ENCODE assay signal across 25 mouse cellular contexts in genomic region chr9:56762106-56762562, GRCm38 (mm10). TPM values are rescaled to one million over a fixed set of nuclear protein-coding genes. Genes with fewer than 3 reads are reported as not detected.
A peak's percentile ranks its signal among the peaks of the same experiment; 100 is the strongest.
DNase-seq lines count a peak whose midpoint lies in the region; ATAC-seq and TF ChIP-seq lines count a peak whose summit lies in the region.
"Had no signal": no experiment of that assay in that cellular context is flagged by ENCODE, and none has a peak within 500 bp of the region (broad histone marks: within the 10 kb centered on the region; RNA-seq: fewer than 3 reads in every experiment).

No protein-coding gene starts in this region.

- peak overlapping the region; percentile 78 for H3K27ac ChIP-seq in forebrain, embryonic 15.5 days (replicated peaks)
- H3K27ac ChIP-seq in forebrain, embryonic 10.5 days: no peak overlapping the region
- H3K27ac ChIP-seq in midbrain, postnatal 0 days (ENCODE audit: low read depth, low read length): no peak overlapping the region
- no peak overlapping the region for H3K27ac ChIP-seq in midbrain, embryonic 15.5 days
- H3K27ac ChIP-seq: embryonic facial prominence, embryonic 12.5 days; heart, embryonic 15.5 days; liver, embryonic 13.5 days; macrophage had no signal

- H3K4me2 ChIP-seq in forebrain, embryonic 15.5 days (replicated peaks): no peak overlapping the region
- no peak overlapping the region for H3K4me2 ChIP-seq in midbrain, postnatal 0 days (ENCODE audit: low read depth, low read length, poor library complexity, severe bottlenecking)
- H3K4me2 ChIP-seq in midbrain, embryonic 15.5 days: no peak overlapping the region
- H3K4me2 ChIP-seq: embryonic facial prominence, embryonic 12.5 days; heart, embryonic 15.5 days; liver, embryonic 13.5 days; lung, embryonic 14.5 days had no signal

- H3K4me1 ChIP-seq in forebrain, embryonic 15.5 days: peaks cover 16% of the 10 kb centered on the region
- peaks cover 37% of the 10 kb centered on the region for H3K4me1 ChIP-seq in forebrain, embryonic 10.5 days
- peaks cover 7% of the 10 kb centered on the region; the same call in 1 of the 2 replicates for H3K4me1 ChIP-seq in midbrain, postnatal 0 days (ENCODE audit: insufficient read depth, low read length)
- peaks cover 17% of the 10 kb centered on the region for H3K4me1 ChIP-seq in midbrain, embryonic 15.5 days
- H3K4me1 ChIP-seq: embryonic facial prominence, embryonic 12.5 days; liver, embryonic 13.5 days had no signal

- ATAC-seq in forebrain, embryonic 15.5 days (replicated peaks): peak; percentile 72
- ATAC-seq in midbrain, postnatal 0 days (ENCODE audit: low FRiP score): no peak
- ATAC-seq in midbrain, embryonic 15.5 days (replicated peaks): no peak
- ATAC-seq in inflammation-experienced regulatory T-cells, adult 6 months: no peak
- ATAC-seq: CD4-positive, CD25-positive, alpha-beta regulatory T cell, adult 4 months; hindbrain, embryonic 16.5 days; intestine, postnatal 0 days had no signal

- DNase-seq in forebrain, embryonic 10.5 days (ENCODE audit: extremely low spot score, low spot score): no peak
- DNase-seq in midbrain, postnatal 0 days (ENCODE audit: low spot score): peak; percentile 43
- peak; percentile 67 for DNase-seq in brain, embryonic 18.5 days (ENCODE audit: low read depth, low spot score)
- DNase-seq in layer of hippocampus, adult 9-10 months (ENCODE audit: low spot score): peak; percentile 56
- DNase-seq in kidney, postnatal 25 days: no peak
- DNase-seq: adrenal gland, postnatal 25 days; cerebellum, adult 11-12 months; cerebellum, postnatal 14 days; heart, postnatal 36 days; kidney, postnatal 36 days; liver, embryonic 13.5 days; lung, embryonic 14.5 days; retina, postnatal 1 day; thymus, adult 18-20 months; thymus, postnatal 4 days had no signal

- no peaks in the 10 kb centered on the region for H3K9me3 ChIP-seq in forebrain, embryonic 15.5 days
- H3K9me3 ChIP-seq in forebrain, embryonic 10.5 days: no peaks in the 10 kb centered on the region
- no peaks in the 10 kb centered on the region for H3K9me3 ChIP-seq in midbrain, postnatal 0 days (ENCODE audit: low read length)
- H3K9me3 ChIP-seq in midbrain, embryonic 15.5 days: no peaks in the 10 kb centered on the region
- H3K9me3 ChIP-seq: embryonic facial prominence, embryonic 12.5 days; heart, embryonic 15.5 days; liver, embryonic 13.5 days had no signal

- WGBS in forebrain, embryonic 15.5 days: 49% methylated on average over 9 of the region's 9 CpGs
- 84% methylated on average over 9 of the region's 9 CpGs for WGBS in forebrain, embryonic 10.5 days
- 71% methylated on average over 9 of the region's 9 CpGs for WGBS in midbrain, postnatal 0 days
- 82% methylated on average over 9 of the region's 9 CpGs for WGBS in midbrain, embryonic 15.5 days

- H3K9ac ChIP-seq in forebrain, embryonic 15.5 days (replicated peaks): no peak overlapping the region
- H3K9ac ChIP-seq in midbrain, postnatal 0 days (replicated peaks; ENCODE audit: low read length, poor library complexity, severe bottlenecking): no peak overlapping the region
- H3K9ac ChIP-seq in midbrain, embryonic 15.5 days: no peak overlapping the region
- H3K9ac ChIP-seq: embryonic facial prominence, embryonic 12.5 days; heart, embryonic 15.5 days; liver, embryonic 13.5 days; lung, embryonic 14.5 days had no signal

- no peak for TF ChIP-seq CTCF in midbrain, postnatal 0 days (IDR thresholded peaks at IDR 0.05)

- peaks cover 21% of the 10 kb centered on the region for H3K27me3 ChIP-seq in forebrain, embryonic 15.5 days
- peaks cover 4% of the 10 kb centered on the region; the same call in 1 of the 2 replicates for H3K27me3 ChIP-seq in forebrain, embryonic 10.5 days (ENCODE audit: poor library complexity, severe bottlenecking)
- no peaks in the 10 kb centered on the region for H3K27me3 ChIP-seq in midbrain, postnatal 0 days (ENCODE audit: insufficient read depth, low read length)
- no peaks in the 10 kb centered on the region for H3K27me3 ChIP-seq in midbrain, embryonic 15.5 days (replicated peaks)
- H3K27me3 ChIP-seq: embryonic facial prominence, embryonic 12.5 days; liver, embryonic 13.5 days had no signal

- no peaks in the 10 kb centered on the region for H3K36me3 ChIP-seq in forebrain, embryonic 15.5 days
- no peaks in the 10 kb centered on the region for H3K36me3 ChIP-seq in forebrain, embryonic 10.5 days (replicated peaks)
- H3K36me3 ChIP-seq in midbrain, postnatal 0 days (ENCODE audit: insufficient read depth, low read length): no peaks in the 10 kb centered on the region
- H3K36me3 ChIP-seq in midbrain, embryonic 15.5 days (replicated peaks): no peaks in the 10 kb centered on the region
- H3K36me3 ChIP-seq: embryonic facial prominence, embryonic 12.5 days; heart, embryonic 15.5 days; liver, embryonic 13.5 days had no signal

- H3K4me3 ChIP-seq in forebrain, embryonic 15.5 days: no peak overlapping the region
- no peak overlapping the region for H3K4me3 ChIP-seq in forebrain, embryonic 10.5 days
- H3K4me3 ChIP-seq in midbrain, postnatal 0 days (ENCODE audit: low read depth, low read length): no peak overlapping the region
- no peak overlapping the region for H3K4me3 ChIP-seq in midbrain, embryonic 15.5 days
- H3K4me3 ChIP-seq: embryonic facial prominence, embryonic 12.5 days; heart, embryonic 15.5 days; liver, embryonic 13.5 days had no signal

RNA-seq across cellular contexts. Expression of gene Lingo1, which starts 34.1 kb away (rescaled TPM):
- 32.4 and 38.4 TPM in 2 replicates for polyA plus RNA-seq in forebrain, embryonic 15.5 days (2015; fragmentation: Nextera tagmentation; extraction: Ambion mirVana)
- 0.74 and 0.77 TPM in 2 replicates for polyA plus RNA-seq in forebrain, embryonic 10.5 days (2016; fragmentation: Nextera tagmentation; extraction: Ambion mirVana)
- 145 and 192 TPM in 2 replicates for total RNA-seq in midbrain, postnatal 0 days (2014; rRNA removed)
- polyA plus RNA-seq in midbrain, postnatal 0 days (2015; fragmentation: Nextera tagmentation; extraction: Ambion mirVana): 110 and 114 TPM in 2 replicates
- polyA plus RNA-seq in midbrain, embryonic 15.5 days (2015; fragmentation: Nextera tagmentation; extraction: Ambion mirVana): 77.8 and 83.1 TPM in 2 replicates
- polyA plus RNA-seq in inflammation-experienced regulatory T-cells, adult 6 months (2017; shearing (Covaris generic)): not detected
- total RNA-seq: monocyte, adult 5-6 weeks had no signal
- polyA plus RNA-seq: CD4-positive, CD25-positive, alpha-beta regulatory T cell, adult 4 months; macrophage had no signal

Comparison
In these comparisons a context has a peak if more than half of its experiments do, and no peak if none do; other contexts are left out.
1. RNA of gene Lingo1, which starts 34.1 kb away (polyA plus RNA-seq): 110 to 114 TPM in midbrain, postnatal 0 days, 77.8 to 83.1 TPM in midbrain, embryonic 15.5 days and 32.4 to 38.4 TPM in forebrain, embryonic 15.5 days; 0.74 to 0.77 TPM in forebrain, embryonic 10.5 days and not detected in inflammation-experienced regulatory T-cells, adult 6 months; every median in the first group is over 10 times any median in the second.
2. DNase-seq: peak in midbrain, postnatal 0 days (single experiment), brain, embryonic 18.5 days (single experiment) and layer of hippocampus, adult 9-10 months (single experiment); none in forebrain, embryonic 10.5 days (single experiment) and kidney, postnatal 25 days (0 of 2).